Mouse (Mus musculus) stomach, postnatal 0 days (tissue): Measurements from ENCODE around the gene Six6. TPM values are rescaled to one million over a fixed set of nuclear protein-coding genes. Genes with fewer than 3 reads are reported as not detected.

Source experiments
- ATAC-seq: fragments of 200-750 bp; cut with Nextera tagmentation; 2 replicates; pipeline ENCODE4 v1.8.0; 2017; ENCODE audit not compliant: low FRiP score, low TSS enrichment
- DNase-seq: peaks from one replicate; pipeline ENCODE4 v3.0.0-alpha.2; 2016; ENCODE audit warnings: low spot score
- H3K27ac ChIP-seq: fragments of 300-500 bp; sonication (generic); replicated peaks from 2 replicates; pipeline ENCODE4 v1.5.1; 2014; ENCODE audit warnings: mild to moderate bottlenecking, control low read depth
- H3K27me3 ChIP-seq: fragments of 300-500 bp; sonication (generic); 2 replicates; pipeline ENCODE4 v1.6.1; 2014; ENCODE audit warnings: low read length; ENCODE audit not compliant: control insufficient read depth, insufficient read depth
- H3K36me3 ChIP-seq: fragments of 300-500 bp; sonication (generic); 2 replicates; pipeline ENCODE4 v1.6.1; 2014; ENCODE audit warnings: low read length, mixed read lengths; ENCODE audit not compliant: control insufficient read depth, insufficient read depth
- H3K4me1 ChIP-seq: fragments of 300-500 bp; sonication (generic); replicated peaks from 2 replicates; pipeline ENCODE4 v1.6.1; 2014; ENCODE audit warnings: antibody characterized with exemption; ENCODE audit not compliant: control insufficient read depth, insufficient read depth
- H3K4me2 ChIP-seq: fragments of 300-500 bp; sonication (generic); replicated peaks from 2 replicates; pipeline ENCODE4 v1.6.1; 2014; ENCODE audit warnings: low read depth, mild to moderate bottlenecking, control low read depth, moderate library complexity
- H3K4me3 ChIP-seq: fragments of 300-500 bp; sonication (generic); 2 replicates; pipeline ENCODE4 v1.5.1; 2014; ENCODE audit warnings: low read depth, low read length, control low read depth
- H3K9ac ChIP-seq: fragments of 300-500 bp; sonication (generic); 2 replicates; pipeline ENCODE4 v1.6.1; 2014; ENCODE audit warnings: mild to moderate bottlenecking, low read length, control low read depth, mixed read lengths
- H3K9me3 ChIP-seq: fragments of 300-500 bp; sonication (generic); 2 replicates; pipeline ENCODE4 v1.6.1; 2016; ENCODE audit warnings: low read length; ENCODE audit not compliant: control insufficient read depth
- CTCF ChIP-seq: IDR thresholded peaks from 2 replicates; pipeline ENCODE4 v1.5.1; 2016; ENCODE audit warnings: antibody characterized with exemption, low read depth, mild to moderate bottlenecking, moderate library complexity
- EP300 ChIP-seq: optimal IDR thresholded peaks from 2 replicates; pipeline ENCODE3; 2016; ENCODE audit warnings: antibody characterized with exemption
- WGBS: fragments of 180-500 bp; shearing (Covaris S2); extraction: QIAGEN DNeasy Blood & Tissue Kit; methylation state at CpG from one replicate; pipeline ENCODE4 v1.1.7; 2014; 5-methylcytosine and 5-hydroxymethylcytosine counted together
- polyA plus RNA-seq: library from polyadenylated mRNA; unstranded; fragments of >200 nt; fragmentation: Nextera tagmentation; extraction: Ambion mirVana; gene quantifications from 2 replicates; pipeline ENCODE4 v1.2.1, GENCODE M21; 2015

The Six6 gene
- polyA plus RNA-seq, 1 experiment from 2014 or later: not detected

DNA sequence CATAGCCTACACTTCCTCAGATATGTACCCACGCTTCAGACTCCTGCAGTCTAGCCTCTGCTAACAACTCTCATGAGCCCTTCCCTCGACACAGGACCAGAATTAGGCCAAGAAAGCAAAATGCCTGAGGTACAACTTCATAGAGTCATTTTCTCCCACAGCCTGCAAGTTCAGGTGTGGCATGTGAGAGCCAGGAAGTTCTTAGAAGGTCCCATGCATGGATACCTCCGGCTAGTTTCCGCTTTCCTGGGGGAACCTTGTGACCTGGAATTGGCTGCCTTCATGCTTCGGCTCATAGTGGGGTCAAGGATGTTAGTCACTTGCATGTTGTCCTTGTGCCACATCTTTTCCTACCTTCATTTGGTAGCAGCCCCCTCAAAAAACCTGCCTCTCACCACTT lies 13.4 kb downstream of the Six6 start:
- 84% methylated on average over 5 of the region's 5 CpGs for WGBS

DNA sequence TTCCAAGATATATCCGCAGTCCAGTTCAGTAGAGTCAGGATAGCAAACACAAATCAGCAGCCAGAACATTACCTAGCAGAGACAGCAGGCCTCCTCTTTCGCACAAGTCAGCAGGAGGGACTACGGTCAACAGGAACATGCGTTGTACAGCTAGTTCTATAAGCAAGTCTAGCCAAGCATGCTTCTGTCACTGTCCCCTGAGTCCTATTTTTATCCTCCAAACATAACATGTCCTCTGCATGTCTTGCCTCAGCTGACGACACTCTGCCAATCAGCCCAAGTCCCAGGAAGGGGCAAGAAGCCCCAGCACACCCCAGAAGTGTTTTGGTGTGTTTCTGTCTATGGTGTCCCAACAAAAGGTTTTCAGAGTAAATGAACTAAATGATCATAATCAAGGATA lies 14.2 kb downstream of the Six6 start:
- H3K36me3 ChIP-seq: no peaks in the 10 kb centered on the region
- ATAC-seq (no peak), DNase-seq (no peak)
- no peaks in the 10 kb centered on the region for H3K4me1 ChIP-seq
- H3K27me3 ChIP-seq: no peaks in the 10 kb centered on the region; the same call in 1 of the 2 replicates
- no peak overlapping the region for H3K4me3 ChIP-seq
- 82% methylated on average over 5 of the region's 5 CpGs for WGBS
- no peak overlapping the region for H3K9ac ChIP-seq
- no peaks in the 10 kb centered on the region for H3K9me3 ChIP-seq
- H3K27ac ChIP-seq: no peak overlapping the region
- no peak overlapping the region for H3K4me2 ChIP-seq
- TF ChIP-seq EP300: no peak
- TF ChIP-seq CTCF: no peak

More for the DNA sequence above, 13.4 kb downstream of the Six6 start:
- Histone ChIP-seq H3K9ac (no peak overlapping the region), H3K4me3 (no peak overlapping the region), H3K27ac (no peak overlapping the region), H3K27me3 (no peaks in the 10 kb centered on the region; the same call in 1 of the 2 replicates), H3K4me2 (no peak overlapping the region), H3K9me3 (no peaks in the 10 kb centered on the region), H3K36me3 (no peaks in the 10 kb centered on the region), H3K4me1 (no peaks in the 10 kb centered on the region)
- no peak for TF ChIP-seq EP300
- TF ChIP-seq CTCF: no peak
- ATAC-seq (no peak), DNase-seq (no peak)

GRCm38 (mm10) chr12:72954906-72955305 lies 15.2 kb downstream of the Six6 start:
- Histone ChIP-seq H3K4me1 (no peaks in the 10 kb centered on the region), H3K4me3 (no peak overlapping the region), H3K4me2 (no peak overlapping the region), H3K9ac (no peak overlapping the region), H3K36me3 (no peaks in the 10 kb centered on the region), H3K27me3 (no peaks in the 10 kb centered on the region; the same call in 1 of the 2 replicates), H3K27ac (no peak overlapping the region), H3K9me3 (no peaks in the 10 kb centered on the region)
- no peak for ATAC-seq
- DNase-seq: no peak
- 32% methylated on average over 4 of the region's 4 CpGs for WGBS
- TF ChIP-seq CTCF (no peak), EP300 (no peak)

- Histone ChIP-seq H3K27me3 (no peaks in the 10 kb centered on the region), H3K4me1 (no peaks in the 10 kb centered on the region), H3K9me3 (no peaks in the 10 kb centered on the region), H3K9ac (no peak overlapping the region), H3K36me3 (no peaks in the 10 kb centered on the region), H3K4me2 (no peak overlapping the region), H3K27ac (no peak overlapping the region), H3K4me3 (no peak overlapping the region)
- TF ChIP-seq CTCF (no peak), EP300 (no peak)
- WGBS: 58% methylated on average over 6 of the region's 6 CpGs
- DNase-seq (no peak), ATAC-seq (no peak)
These were observed 18.2 kb downstream of the Six6 start for GRCm38 (mm10) chr12:72957829-72958424.

DNA sequence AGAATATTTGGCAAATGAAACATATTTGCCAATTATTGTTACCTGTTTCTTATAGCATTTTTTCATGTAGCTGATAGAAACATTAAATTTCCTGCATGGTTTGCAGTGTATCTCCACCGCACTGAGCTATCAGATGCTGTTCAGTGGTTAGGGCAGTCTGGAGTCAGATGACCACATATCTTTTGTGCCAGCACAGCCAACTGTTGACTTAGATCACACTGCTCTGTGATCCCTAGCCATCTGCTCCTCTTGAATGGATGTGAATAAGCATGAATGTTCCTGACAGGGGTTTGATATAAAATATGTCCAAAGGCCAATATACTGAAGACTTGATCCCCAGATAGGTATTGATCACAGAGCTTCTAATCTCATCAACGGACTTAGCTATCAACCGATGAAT lies 18.8 kb downstream of the Six6 start:
- H3K27ac ChIP-seq: no peak overlapping the region
- H3K9ac ChIP-seq: no peak overlapping the region
- H3K9me3 ChIP-seq: no peaks in the 10 kb centered on the region
- TF ChIP-seq EP300 (no peak), CTCF (no peak)
- DNase-seq: no peak
- no peak overlapping the region for H3K4me2 ChIP-seq
- H3K27me3 ChIP-seq: no peaks in the 10 kb centered on the region
- no peak for ATAC-seq
- H3K36me3 ChIP-seq: no peaks in the 10 kb centered on the region
- 89% methylated on average over 3 of the region's 3 CpGs for WGBS
- no peaks in the 10 kb centered on the region for H3K4me1 ChIP-seq
- no peak overlapping the region for H3K4me3 ChIP-seq

DNA sequence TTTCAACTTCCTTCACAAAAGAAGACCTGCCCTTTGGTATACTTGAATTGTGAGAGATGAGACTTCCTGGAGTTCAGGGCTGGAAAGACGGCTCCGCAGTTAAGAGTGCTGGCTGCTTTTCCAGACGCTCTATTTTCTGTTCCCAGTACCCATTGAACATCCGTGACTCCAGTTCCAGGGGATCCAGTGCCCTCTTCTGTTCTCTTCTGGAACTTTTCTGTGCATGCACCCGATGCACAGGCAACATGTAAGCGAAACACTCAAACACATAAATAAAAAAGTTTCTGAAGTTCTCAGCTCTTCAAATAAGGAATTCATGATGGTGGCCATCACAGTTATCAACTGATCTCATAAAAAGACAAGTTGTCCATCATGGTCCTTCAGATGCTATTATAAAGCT lies 23.1 kb downstream of the Six6 start:
- no peak overlapping the region for H3K27ac ChIP-seq
- no peaks in the 10 kb centered on the region for H3K9me3 ChIP-seq
- WGBS: 64% methylated on average over 6 of the region's 6 CpGs
- H3K4me1 ChIP-seq: no peaks in the 10 kb centered on the region
- no peak for DNase-seq
- H3K4me3 ChIP-seq: no peak overlapping the region
- ATAC-seq: no peak
- H3K9ac ChIP-seq: no peak overlapping the region
- H3K4me2 ChIP-seq: no peak overlapping the region
- no peak for TF ChIP-seq EP300
- 0 out of 2 replicates have a peak, but pooled peaks have one; percentile 12 for TF ChIP-seq CTCF
- H3K36me3 ChIP-seq: no peaks in the 10 kb centered on the region
- no peaks in the 10 kb centered on the region for H3K27me3 ChIP-seq
